Mouse (Mus musculus): ENCODE measurements around the gene Tgm1. TPM values are rescaled to one million over a fixed set of nuclear protein-coding genes. Genes with fewer than 3 reads are reported as not detected.

Tgm1 gene
- polyA plus RNA-seq, 1 experiment, result 4.3 TPM

DNA sequence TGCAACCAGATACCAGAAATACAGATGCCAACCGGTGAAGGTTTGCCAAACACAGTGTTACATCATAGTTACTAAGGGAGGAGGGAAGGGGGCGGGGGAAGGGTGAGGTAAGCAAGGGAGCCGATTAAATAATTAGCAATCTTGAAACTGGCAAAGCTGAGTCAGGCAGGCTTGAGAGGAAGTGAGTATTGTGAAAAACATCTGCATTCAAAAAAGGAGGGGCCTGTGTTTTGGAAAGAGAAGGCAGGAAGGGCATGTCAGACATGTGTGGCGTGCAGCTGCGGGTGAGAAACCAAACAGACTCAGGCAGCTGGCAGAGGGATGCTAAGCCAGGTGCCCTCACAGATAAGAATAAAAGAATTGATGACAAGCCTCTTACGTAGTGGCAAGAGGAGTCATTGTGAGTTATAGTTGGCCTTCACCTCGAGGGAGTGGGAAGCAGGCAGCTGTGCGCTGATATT is 10.7 kb upstream of the Tgm1 start:
- DNase-seq (ENCODE audit: low read depth), result peak; percentile 64

DNA sequence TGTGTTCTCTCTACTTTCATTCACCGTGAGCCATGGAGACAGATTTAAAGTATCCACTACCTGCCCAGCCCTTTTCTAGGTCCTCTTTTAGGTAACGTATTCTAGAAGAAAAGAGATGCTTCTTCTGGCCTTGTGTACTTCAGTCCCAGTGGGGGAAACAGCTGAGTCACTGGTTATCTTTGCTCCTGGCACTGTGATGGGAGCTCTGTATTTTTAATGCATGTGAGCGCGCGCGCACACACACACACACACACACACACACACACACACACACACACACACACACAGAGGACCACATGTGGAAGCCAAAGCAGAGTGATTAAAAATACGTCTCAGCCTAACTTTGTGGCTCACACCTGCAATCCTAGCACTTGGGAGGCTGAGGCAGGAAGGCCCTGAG is 9.7 kb upstream of the Tgm1 start:
- DNase-seq (ENCODE audit: low read depth), result no peak

DNA sequence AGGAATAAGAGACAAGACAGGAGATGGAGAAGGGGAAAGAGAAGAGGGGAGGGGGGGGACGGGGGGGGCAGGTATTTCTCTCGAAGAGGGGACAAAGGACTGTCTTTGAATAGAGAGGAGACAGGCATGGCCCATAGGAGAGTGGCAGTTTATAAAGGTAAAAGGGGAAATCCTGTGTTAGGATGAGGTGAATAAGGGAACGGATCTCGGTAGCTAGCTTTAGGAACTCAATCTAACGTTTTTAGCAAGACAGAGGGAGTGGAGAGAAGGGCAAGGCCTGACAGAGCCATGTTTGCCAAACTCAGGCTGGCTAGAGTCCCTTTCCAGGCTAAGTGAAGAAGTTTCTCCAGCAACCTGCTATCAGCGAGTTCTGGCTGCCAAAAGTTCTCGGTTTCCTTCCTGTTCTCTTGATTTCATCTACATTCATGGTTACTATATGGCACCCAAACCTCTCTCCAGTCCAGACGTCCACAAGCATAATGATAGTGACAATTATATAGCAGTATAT is 8.8 kb upstream of the Tgm1 start:
- no peak for DNase-seq (ENCODE audit: low read depth)

DNA sequence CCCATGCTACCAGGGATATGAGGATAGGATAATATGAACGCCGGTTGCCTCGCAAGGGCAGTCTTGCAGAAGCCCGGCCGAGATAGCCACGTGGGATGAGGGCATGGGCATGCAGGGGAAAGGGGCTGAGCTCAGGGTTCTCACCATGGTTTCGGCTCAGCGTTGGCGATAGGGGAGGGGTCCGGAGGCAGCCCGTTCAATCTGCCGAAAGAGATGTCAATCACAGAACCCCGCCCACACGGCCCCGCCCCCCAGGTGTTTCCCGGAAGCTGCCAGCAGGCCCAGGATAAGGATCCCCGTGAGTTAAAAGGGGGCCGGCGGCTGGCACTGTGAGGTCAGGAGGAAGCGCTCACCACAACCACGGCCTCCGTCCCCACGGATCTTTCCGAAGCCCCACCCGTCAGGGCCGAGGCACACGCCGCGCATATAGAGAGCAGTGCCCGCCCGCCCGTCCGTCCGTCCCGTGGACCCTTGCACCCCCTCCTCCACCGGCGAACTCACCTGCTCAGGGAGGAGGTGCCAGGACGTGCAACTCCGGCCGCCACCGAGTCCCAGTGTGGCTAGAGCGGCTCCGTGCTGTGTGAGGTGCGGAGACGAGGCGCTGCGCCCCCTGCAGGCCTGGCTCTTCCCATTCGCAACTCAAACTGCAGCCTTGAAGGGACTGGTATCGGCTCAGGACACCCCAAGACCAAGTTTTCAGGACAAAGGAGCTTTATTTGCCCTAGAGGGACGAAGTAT is 8.1 kb upstream of the Tgm1 start, which contains the start of gene Rabggta:
TSS of gene Rabggta (minus strand) at position 564 of the 738 bp plus-strand sequence.
- DNase-seq (ENCODE audit: low read depth), result peak; percentile 38

DNA sequence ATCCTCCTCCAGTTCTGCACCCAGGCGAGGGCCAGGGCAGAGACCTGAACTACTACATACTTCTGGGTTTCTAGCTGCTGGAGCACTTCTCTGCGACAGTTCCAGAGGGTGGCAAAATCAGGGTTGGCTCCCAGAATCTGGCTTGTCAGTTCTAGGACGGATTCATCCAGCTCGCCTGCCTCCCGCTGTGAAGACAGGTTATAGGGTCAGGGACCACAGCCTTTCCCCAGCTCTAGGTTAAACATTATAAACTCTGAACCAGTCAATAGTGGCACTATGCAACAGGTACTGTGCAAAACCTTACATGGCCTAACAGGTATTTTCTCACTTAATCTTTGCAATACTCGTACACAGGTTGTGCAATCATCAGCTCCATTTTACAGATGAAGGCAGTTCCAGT is 7.3 kb upstream of the Tgm1 start:
- peak; percentile 50 for DNase-seq (ENCODE audit: low read depth)

DNA sequence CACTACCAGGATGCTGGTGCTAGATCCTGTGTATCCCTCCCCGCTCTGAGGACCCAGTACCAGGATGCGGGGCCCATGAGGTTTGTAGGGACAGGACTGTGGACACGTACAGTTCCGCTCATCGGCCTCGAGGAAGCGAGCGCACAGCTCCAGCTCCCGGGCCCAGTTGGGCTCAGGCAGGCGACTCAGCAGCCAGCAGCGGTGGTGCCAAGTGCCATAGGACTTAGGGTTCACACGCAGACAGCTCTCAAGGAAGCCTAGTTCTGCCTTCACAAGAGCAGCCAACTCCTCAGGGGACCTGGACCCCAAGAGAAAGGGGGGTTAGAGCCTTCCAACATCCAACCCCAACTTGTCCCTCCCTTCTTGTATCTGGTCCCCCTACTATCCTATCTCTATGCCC is 6.9 kb upstream of the Tgm1 start:
- no peak for DNase-seq (ENCODE audit: low read depth)

DNA sequence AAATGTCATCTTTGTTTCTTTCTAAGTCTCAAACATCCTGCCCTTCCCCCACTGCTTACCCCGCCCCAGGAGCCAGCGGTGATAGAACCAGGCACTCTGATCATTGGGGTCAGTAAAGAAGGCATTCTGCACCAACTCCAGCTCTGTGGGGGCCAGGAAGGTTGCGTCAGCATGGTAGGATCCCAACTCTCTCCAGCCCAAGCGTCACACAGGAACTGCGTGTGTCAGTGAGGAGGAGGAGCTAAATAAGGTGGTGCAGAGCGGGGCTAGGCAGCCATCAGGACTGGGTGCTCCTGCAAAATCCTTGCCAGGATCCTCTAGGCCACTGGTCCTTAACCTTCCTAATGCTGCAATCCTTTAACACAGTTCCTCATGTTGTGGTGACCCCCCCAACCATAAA is 6.0 kb upstream of the Tgm1 start:
- DNase-seq (ENCODE audit: low read depth), result no peak

DNA sequence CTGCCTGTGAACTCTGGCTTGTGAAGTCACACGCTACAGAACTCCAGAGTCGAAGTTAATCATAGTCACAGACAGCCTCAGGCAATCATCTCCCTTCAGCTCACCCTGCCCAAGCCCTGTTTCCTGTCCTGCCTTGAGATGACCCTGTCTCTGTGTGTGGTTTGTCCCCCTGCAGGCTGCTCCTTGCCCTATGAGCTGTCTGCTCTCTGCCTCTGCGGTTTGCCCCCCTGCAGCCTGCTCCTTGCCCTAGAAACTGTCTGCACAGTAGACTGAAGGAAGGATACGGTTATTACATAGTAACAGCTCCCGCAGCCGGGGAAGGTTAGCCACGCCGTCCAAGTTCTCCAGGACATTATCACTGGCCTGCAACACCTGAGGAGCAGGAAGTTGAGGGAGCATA is 3.2 kb upstream of the Tgm1 start:
- DNase-seq (ENCODE audit: low read depth), result no peak

DNA sequence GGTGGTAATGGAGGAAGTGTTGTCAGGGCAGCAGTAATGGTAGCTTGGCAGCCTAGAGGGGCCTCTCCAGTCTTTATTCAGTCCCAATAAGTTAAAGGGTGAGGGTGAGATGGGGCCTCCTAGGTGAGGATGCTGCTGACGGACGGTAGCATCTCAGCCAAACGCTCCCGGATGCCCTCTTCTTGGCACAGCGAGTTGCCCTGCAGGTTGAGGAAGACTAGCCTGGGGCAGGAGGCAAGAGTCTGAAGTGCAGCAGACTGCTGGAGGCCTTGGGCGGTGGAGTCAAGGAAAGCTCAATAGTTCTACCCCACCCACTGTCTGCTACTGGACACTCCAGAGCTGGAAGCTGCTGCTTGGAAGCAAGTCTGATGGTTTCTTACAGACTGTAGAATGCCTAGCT is 2.5 kb upstream of the Tgm1 start:
- DNase-seq (ENCODE audit: low read depth), result no peak

DNA sequence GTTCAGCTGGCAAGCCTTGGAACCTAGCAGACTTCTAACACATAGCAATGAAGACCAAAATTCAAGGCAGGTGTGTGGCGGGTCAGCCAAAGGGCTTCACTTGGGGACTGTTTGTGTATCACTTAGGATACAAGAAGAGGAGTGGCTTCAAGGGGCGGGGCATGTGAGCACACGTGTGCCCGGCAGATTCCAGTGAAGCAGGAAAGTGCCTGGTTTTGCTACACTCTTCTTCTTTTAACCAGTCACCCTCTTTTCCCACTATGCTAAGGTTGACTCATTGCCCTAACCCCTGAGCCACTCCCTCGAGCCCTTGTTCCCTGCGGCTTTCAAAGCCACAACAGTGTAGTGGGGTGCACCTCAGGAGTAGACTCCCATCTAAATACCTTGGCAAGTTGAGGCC is 1.2 kb upstream of the Tgm1 start:
- no peak for DNase-seq (ENCODE audit: low read depth)

DNA sequence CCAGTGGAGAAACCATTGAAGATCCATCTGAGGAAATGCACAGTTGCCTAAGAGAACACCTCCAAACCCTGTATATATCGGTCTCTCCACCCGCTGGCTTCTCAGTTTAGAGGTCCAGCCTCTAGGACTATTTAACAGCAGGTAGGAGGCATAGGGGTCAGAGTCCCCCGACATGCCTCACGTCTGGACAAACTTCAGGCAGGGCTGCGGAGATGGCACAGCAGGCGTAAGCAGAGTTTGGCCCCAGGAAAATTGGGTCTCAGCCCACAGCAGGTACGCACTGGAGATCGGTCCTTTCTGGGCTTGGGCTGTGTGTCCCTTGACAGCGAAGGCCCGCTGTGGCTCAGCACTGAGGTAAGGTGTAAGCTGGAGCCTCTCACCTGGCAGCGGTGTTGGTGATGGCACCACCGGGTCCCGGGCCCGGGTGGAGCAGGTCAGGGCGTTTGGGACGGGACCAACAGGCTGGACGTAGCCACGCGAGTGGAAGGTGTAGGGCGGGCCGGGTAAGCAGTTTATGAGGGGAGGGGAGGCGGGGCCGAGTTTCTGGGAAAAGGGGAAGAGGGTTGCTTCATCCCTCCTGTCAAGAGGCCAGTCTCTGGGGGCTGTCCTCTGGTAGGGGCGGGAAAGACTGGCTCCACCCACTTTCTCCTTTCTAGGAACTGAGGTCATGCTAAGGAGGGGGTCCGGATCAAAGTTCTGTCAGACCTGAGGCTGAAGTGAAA is 558 bp downstream of the Tgm1 start:
- no peak for DNase-seq (ENCODE audit: low read depth)

DNA sequence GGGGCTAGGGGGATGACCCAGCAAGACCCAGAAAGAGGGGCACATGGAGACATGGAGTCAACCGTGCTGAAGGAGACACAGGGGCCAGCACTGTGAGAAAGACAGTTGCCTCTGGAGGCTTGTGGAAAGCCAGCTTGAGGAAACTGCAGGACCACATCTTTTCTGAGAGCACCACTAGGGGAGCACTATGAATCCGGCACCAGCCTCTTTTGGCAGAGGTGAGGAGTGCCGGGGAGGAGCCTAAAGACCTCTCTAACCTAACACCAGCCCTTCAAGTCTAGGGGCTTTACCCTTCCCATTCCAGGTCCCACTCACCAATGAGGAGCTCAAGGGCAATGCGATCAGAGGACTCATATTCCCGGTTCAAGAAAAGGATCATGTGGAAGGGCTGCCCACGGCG is 1.9 kb downstream of the Tgm1 start:
- DNase-seq (ENCODE audit: low read depth), result no peak

DNA sequence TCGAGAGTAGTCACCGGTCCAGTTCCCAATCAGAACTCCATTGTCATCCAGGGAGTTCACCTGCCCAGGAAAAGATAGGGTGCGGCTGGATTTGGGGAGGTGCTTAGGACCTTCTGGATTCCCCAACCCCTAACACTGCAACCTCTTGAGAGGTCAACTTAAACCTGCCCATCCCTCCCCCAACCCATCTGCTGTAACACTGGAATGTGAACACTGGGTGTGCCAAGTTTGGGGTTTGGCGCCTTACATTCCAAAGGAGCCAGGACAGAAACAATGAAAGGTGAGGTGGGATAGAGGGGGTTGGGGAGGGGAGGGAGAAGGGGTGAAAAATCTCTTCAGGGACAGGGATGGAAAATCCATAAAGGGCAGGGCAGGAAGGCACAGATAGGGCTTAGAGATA is 4.2 kb downstream of the Tgm1 start:
- no peak for DNase-seq (ENCODE audit: low read depth)

DNA sequence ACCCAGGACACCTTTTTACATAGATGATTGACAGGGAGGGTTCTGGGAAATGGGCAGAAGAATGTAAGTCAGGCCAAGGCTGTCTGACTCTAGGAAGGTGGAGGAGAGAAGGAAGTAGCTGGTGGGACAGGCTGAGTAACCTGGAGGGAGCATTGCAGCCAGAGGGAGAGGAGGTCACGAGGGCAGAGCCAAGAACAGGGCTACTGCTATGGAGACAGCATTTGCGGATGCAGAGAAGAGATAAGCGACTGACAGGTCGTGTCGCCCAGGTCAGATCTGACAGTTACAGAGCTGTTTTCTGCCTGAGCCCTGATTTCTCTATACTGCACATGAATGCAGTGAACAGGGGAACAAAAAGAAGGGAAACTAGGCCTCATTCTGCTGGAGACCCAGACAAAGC is 6.3 kb downstream of the Tgm1 start:
- DNase-seq (ENCODE audit: low read depth), result no peak

DNA sequence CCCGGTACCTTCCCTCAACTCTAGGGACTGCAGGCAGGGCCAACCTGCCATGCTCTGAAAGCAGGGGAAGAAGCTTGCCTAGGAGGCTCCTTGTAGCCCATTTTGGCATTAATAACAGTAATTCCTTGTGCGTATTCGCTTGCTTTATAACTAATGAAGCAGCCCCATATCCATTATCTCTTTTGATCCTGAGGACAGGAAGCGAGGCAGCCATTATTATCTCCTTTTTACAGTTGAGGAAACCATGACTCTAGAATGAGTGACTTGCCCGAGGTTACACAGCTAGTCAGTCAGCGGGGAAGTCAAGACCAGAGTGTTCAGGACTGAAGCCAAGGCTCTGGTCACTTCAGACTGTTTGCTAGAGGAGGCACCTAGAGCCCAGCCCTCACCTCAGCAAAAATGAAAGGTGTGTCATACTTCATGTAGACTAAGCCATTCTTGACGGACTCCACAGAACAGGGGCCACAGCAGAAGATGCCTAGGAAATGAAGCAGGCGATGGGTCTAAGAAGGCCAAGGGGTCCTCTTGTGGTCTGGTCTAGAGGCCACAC is 7.6 kb downstream of the Tgm1 start:
- no peak for DNase-seq (ENCODE audit: low read depth)

DNA sequence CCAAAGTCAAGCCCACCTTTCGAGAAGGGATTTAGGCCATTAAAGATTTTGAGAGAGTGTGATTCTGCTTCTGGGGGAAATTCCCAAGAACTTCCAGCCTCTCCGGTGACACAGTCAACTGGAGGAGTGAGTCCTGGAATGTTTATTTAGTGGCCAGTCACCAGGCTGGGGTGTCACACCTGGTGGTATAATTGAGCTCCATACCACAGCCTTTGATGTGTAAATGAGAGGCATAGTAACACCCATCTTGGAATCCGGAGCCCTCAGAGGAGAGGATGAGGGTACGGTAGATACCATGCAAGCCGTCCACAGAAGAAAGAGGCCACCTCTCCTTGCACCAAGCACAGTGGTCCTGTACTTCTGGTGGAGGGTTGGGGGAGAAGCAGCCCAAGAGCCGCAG is 11.0 kb downstream of the Tgm1 start:
- DNase-seq (ENCODE audit: low read depth), result no peak

DNA sequence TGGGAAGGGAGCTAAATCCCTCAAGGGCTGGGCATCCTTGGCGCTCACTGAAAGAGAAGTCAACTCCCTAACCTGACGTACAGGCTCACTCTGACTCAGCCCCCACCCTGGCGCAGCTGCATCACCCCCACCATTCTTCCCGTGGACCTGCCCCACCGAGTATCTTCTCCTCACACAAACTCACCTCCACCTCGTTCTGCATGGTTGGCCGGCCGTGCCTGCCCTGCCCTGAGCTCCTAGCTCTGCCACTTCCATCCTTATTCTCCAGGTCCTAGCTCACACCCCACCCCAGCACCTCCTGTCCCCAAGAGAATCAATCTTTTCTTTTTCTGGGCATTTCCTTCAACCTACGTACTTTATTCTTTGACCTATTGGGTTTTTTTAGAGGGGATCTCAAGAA is 12.6 kb downstream of the Tgm1 start:
- no peak for DNase-seq (ENCODE audit: low read depth)

DNA sequence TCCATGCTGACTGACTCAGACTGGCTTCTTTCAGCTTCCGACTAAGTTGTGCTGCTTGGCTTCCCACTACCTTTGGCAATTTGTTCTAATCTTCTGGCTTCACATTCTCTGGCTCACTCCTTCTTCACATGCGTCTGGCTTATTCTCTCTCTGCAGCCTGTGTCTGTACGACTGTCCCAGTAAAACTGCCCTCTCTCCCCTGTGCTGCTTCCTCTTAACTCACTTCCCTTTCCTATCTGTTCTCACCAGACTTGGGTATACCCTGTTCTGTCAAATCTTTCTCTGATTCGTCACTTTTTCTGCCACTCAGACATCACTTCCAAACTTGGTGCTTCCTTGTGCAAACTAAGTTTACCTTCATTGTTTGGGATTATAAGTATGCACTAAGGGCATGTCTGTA is 16.5 kb downstream of the Tgm1 start:
- no peak for DNase-seq (ENCODE audit: low read depth)

DNA sequence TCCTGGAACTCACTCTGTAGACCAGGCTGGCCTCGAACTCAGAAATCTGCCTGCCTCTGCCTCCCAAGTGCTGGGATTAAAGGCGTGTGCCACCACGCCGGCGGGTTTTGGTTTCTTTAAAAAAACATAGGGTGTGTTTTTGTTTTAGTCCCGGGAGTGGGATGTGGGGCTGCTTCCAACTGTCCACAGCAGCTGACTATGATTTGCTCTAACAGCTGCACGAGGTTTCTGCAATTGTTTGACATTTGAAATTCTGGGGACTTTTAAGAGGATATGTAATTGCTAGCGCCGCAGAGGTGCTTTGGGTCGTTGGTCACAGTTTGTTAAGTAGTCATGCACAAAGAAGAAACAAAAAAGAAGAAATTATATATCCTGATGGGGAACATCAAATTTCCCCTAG is 24.3 kb downstream of the Tgm1 start:
- DNase-seq (ENCODE audit: low read depth), result no peak

DNA sequence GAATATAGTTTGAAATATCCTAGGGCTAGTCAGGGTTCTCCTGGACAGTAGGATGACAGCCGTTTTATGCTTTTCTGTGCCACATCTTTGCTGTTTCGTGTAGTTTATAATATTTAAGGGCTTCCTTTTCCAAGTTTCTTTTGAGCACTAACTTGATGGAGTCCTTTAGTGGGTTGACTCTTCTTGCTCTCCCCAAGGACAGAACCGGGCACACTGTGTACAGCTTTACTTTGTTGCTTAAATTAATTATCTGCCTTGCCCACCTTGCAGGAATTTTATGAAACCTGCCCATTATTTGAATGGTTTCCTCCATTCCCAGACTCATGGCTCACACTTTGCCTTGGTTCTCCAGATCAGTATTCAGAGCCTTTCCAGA is 31.6 kb downstream of the Tgm1 start:
- no peak for DNase-seq (ENCODE audit: low read depth)

DNA sequence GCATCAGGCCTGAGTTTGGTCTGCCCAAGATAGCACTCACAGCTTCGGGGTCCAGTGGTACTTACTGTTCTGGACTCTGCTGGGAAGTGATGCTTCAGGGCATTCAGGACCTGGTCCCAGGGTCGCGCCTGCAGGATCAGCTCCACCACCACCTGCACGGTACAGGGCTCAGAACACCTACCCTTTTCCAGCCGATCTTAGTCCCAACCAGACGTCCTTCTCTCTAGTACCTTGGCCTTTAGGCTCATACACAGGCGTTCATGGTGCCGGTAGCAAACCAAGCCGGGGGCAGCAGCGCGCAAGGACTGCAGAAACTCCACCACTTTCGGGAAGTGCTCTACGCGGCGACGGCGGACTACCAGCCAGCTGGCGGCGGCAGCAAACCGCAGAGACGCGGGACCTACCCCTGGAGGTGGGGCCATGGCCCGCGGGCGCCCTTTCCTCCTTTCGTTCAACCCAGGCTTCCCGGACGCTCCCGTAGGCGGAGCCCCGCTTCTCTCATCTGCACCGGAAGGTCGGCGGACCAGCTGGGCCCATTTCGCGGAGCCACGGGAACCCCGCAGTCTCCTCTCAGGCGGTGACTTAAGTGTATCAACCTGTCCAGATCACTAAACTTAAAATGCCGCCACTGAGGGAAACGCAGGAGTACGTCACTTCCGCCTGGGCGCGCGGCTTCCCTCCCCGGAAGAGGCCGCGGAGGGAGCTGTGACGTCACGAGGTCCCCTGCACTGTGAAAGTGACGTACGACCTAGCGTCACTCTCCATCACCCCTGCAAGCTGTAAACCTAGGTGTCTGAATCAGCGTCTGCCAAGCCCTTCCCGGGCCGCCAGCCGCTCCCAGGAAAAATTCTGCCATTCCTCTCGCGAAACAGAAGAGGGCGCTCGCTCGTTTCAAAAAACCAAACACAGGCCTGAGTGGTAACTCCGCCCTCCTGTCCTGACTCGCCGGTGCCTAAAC is 32.3 kb downstream of the Tgm1 start, which contains the start of gene Tinf2:
TSS of gene Tinf2 (minus strand) at position 661 of the 958 bp plus-strand sequence.
- peak; percentile 50 for DNase-seq (ENCODE audit: low read depth)

DNA sequence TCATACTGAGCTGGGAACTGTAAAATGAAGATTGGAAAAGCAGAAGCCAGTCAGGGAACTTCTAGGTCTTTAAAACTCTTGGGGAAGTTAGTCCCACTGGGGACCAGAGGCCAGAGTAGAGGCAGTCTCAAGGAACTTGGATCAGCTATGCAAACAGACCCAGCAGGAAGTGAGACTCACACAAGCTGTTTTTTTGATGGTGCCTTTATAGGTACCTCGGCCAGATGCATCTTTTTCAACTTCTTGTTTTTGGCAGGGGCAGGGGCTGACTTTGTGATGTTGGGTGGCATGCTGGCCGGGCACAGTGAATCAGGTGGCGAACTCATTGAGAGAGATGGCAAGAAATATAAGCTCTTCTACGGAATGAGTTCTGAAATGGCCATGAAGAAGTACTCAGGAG is 36.1 kb downstream of the Tgm1 start:
- DNase-seq (ENCODE audit: low read depth), result no peak
